Mouse (Mus musculus) adrenal gland (tissue): ENCODE measurements around the gene Smarcc1.
"Not testable (repeated sequence)": the region's sequence is repeated elsewhere in the genome, so short reads cannot be mapped to it uniquely, and the experiment has no call there.

Experiments used
- intact Hi-C: fragments of 180-260 bp; cut with DNase I; formaldehyde crosslinking; loops from one replicate; pipeline ENCODE4 v1.15.1; 2025

The Smarcc1 gene

GRCm38 (mm10) chr9:110130896-110131524, 13.5 kb downstream of the Smarcc1 start:
- intact Hi-C loops: no loop called here

GRCm38 (mm10) chr9:110131525-110132197, 14.2 kb downstream of the Smarcc1 start:
- intact Hi-C loops: no loop called here

GRCm38 (mm10) chr9:110132201-110132605, 14.7 kb downstream of the Smarcc1 start:
- intact Hi-C loops: no loop called here

GRCm38 (mm10) chr9:110132921-110133320, 15.4 kb downstream of the Smarcc1 start:
- intact Hi-C loops: no loop called here

- intact Hi-C loops: no loop called here
Observed at GRCm38 (mm10) chr9:110134176-110134575, 16.7 kb downstream of the Smarcc1 start.

- intact Hi-C loops: no loop called here
Observed at GRCm38 (mm10) chr9:110139119-110139518, 21.6 kb downstream of the Smarcc1 start.

GRCm38 (mm10) chr9:110142097-110142496, 24.6 kb downstream of the Smarcc1 start:
- intact Hi-C loops: no loop called here

GRCm38 (mm10) chr9:110148598-110148997, 31.1 kb downstream of the Smarcc1 start:
- intact Hi-C loops: no loop called here

GRCm38 (mm10) chr9:110159036-110159435, 41.5 kb downstream of the Smarcc1 start:
- intact Hi-C loops: no loop called here

- intact Hi-C loops: not testable (repeated sequence)
Observed at GRCm38 (mm10) chr9:110160486-110160885, 43.0 kb downstream of the Smarcc1 start.

- intact Hi-C loops: no loop called here
Observed at GRCm38 (mm10) chr9:110162441-110162840, 44.9 kb downstream of the Smarcc1 start.

GRCm38 (mm10) chr9:110163071-110163470, 45.6 kb downstream of the Smarcc1 start:
- intact Hi-C loops: no loop called here

- intact Hi-C loops: no loop called here
Observed at GRCm38 (mm10) chr9:110170858-110171257, 53.4 kb downstream of the Smarcc1 start.

- intact Hi-C loops: no loop called here
Observed at GRCm38 (mm10) chr9:110199870-110200269, 82.4 kb downstream of the Smarcc1 start.

- intact Hi-C loops: no loop called here
Observed at GRCm38 (mm10) chr9:110205526-110206404, 88.3 kb downstream of the Smarcc1 start.

GRCm38 (mm10) chr9:110206437-110206836, 88.9 kb downstream of the Smarcc1 start:
- intact Hi-C loops: no loop called here

GRCm38 (mm10) chr9:110208265-110208664, 90.8 kb downstream of the Smarcc1 start:
- intact Hi-C loops: no loop called here

- intact Hi-C loops: no loop called here
Observed at GRCm38 (mm10) chr9:110208967-110209366, 91.5 kb downstream of the Smarcc1 start.

GRCm38 (mm10) chr9:110224273-110224672, 106.8 kb downstream of the Smarcc1 start:
- intact Hi-C loops: no loop called here

GRCm38 (mm10) chr9:110226191-110226590, 108.7 kb downstream of the Smarcc1 start:
- intact Hi-C loops: no loop called here

- intact Hi-C loops: no loop called here
Observed at GRCm38 (mm10) chr9:110228671-110229070, 111.2 kb downstream of the Smarcc1 start.

- intact Hi-C loops: no loop called here
Observed at GRCm38 (mm10) chr9:110229112-110229511, 111.6 kb downstream of the Smarcc1 start.
